Comparison of ENCODE assay signal across 24 mouse cellular contexts in the genomic region with DNA sequence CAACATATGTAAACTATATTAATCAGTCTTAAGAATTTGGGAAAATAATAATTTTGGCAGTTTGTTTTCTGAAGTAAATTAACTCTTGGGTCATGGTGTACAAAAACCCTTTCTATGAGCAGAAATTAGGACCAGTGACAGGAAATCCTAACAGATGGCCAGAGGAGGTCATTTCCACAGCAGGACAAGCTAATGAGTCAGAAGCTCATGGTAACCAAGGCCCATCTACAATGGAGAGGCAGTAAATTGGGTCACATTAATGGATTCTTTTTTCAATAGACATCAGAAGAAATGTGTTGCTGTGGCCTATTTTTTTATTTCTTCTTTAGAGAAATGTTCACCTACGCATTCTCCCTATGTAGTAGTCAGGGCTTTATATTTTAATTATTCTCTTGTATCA.
A peak's percentile ranks its signal among the peaks of the same experiment; 100 is the strongest.
DNase-seq lines count a peak whose midpoint lies in the region; ATAC-seq lines count a peak whose summit lies in the region.
"Had no signal": no experiment of that assay in that cellular context is flagged by ENCODE, and none has a peak within 500 bp of the region (broad histone marks: within the 10 kb centered on the region; RNA-seq: fewer than 3 reads in every experiment).

No protein-coding gene starts in this region.

- H3K4me1 ChIP-seq in midbrain, embryonic 11.5 days (ENCODE audit: control insufficient read depth, insufficient read depth, low read length), result no peaks in the 10 kb centered on the region
- H3K4me1 ChIP-seq: embryonic facial prominence, embryonic 15.5 days; forebrain, embryonic 10.5 days; heart, embryonic 10.5 days; heart, embryonic 15.5 days; hindbrain, embryonic 13.5 days had no signal

- no peak overlapping the region for H3K4me3 ChIP-seq in midbrain, embryonic 11.5 days (ENCODE audit: low read depth, low read length)
- H3K4me3 ChIP-seq: embryonic facial prominence, embryonic 15.5 days; erythroblast, embryonic 14.5 days; forebrain, embryonic 10.5 days; heart, embryonic 10.5 days; heart, embryonic 15.5 days; hindbrain, embryonic 13.5 days had no signal

- no peak for DNase-seq in cerebellum, postnatal 4 days (ENCODE audit: low spot score in 2 of 2)
- DNase-seq in cerebellum, adult 18-20 months, result peak; percentile 49 to 68
- DNase-seq in cerebellum, adult 9-11 months, result peak; percentile 72
- peak; percentile 26 for DNase-seq in retina, postnatal 1 day
- no peak for DNase-seq in urinary bladder, postnatal 25 days (ENCODE audit: low spot score)
- no peak for DNase-seq in midbrain, embryonic 11.5 days (ENCODE audit: low spot score, missing footprints)
- no peak for DNase-seq in kidney, adult 8-10 months
- DNase-seq: adrenal gland, postnatal 10 days; B cell, adult 2 months; embryo, embryonic 11 days; gastrocnemius, postnatal 10 days; heart, adult 18-20 months; heart, postnatal 14 days had no signal

- no peak overlapping the region for H3K9ac ChIP-seq in midbrain, embryonic 11.5 days (ENCODE audit: low read length)
- H3K9ac ChIP-seq: embryonic facial prominence, embryonic 15.5 days; heart, embryonic 15.5 days; hindbrain, embryonic 13.5 days had no signal

- no peaks in the 10 kb centered on the region for H3K9me3 ChIP-seq in midbrain, embryonic 11.5 days (ENCODE audit: control insufficient read depth, low read length)
- H3K9me3 ChIP-seq: embryonic facial prominence, embryonic 15.5 days; forebrain, embryonic 10.5 days; heart, embryonic 10.5 days; heart, embryonic 15.5 days; hindbrain, embryonic 13.5 days had no signal

- no peaks in the 10 kb centered on the region for H3K36me3 ChIP-seq in midbrain, embryonic 11.5 days (ENCODE audit: control insufficient read depth, insufficient read depth, low read length)
- H3K36me3 ChIP-seq: embryonic facial prominence, embryonic 15.5 days; forebrain, embryonic 10.5 days; G1E; heart, embryonic 10.5 days; heart, embryonic 15.5 days; hindbrain, embryonic 13.5 days had no signal

- H3K4me2 ChIP-seq in midbrain, embryonic 11.5 days, result no peak overlapping the region
- H3K4me2 ChIP-seq: embryonic facial prominence, embryonic 15.5 days; heart, embryonic 15.5 days; hindbrain, embryonic 13.5 days had no signal

- no peaks in the 10 kb centered on the region for H3K27me3 ChIP-seq in midbrain, embryonic 11.5 days (ENCODE audit: control insufficient read depth, insufficient read depth, low read length)
- H3K27me3 ChIP-seq: embryonic facial prominence, embryonic 15.5 days; heart, embryonic 15.5 days; hindbrain, embryonic 13.5 days had no signal

- no peak overlapping the region for H3K27ac ChIP-seq in midbrain, embryonic 11.5 days (ENCODE audit: low read depth, low read length)
- H3K27ac ChIP-seq: embryonic facial prominence, embryonic 15.5 days; forebrain, embryonic 10.5 days; heart, embryonic 10.5 days; heart, embryonic 15.5 days; hindbrain, embryonic 13.5 days; hindbrain, postnatal 0 days had no signal

- ATAC-seq in cerebellum, adult (ENCODE audit: insufficient number of reproducible peaks, low FRiP score, low TSS enrichment), result peak; percentile 91
- ATAC-seq in midbrain, embryonic 11.5 days (ENCODE audit: low FRiP score), result no peak
- ATAC-seq: CD4-positive, CD25-positive, alpha-beta regulatory T cell, adult 4 months; forebrain, embryonic 14.5 days; hindbrain, postnatal 0 days had no signal

- WGBS in midbrain, embryonic 11.5 days, result 89% methylated on average over 1 of the region's 1 CpGs

Comparison
In these comparisons a context has a peak if more than half of its experiments do, and no peak if none do; other contexts are left out.
1. DNase-seq: peak in cerebellum, adult 18-20 months (2 of 2), cerebellum, adult 9-11 months (single experiment) and retina, postnatal 1 day (single experiment); none in cerebellum, postnatal 4 days (0 of 2), urinary bladder, postnatal 25 days (single experiment), midbrain, embryonic 11.5 days (single experiment) and kidney, adult 8-10 months (0 of 2).